Mouse (Mus musculus) small intestine, adult 2 months (tissue): ENCODE measurements around the gene Tbc1d19.

Experiments
- CTCF ChIP-seq: fragments of 200-500 bp; IDR thresholded peaks from 2 replicates; pipeline ENCODE4 v1.5.1; 2012; ENCODE audit warnings: low read depth, mild to moderate bottlenecking, control low read depth, inconsistent platforms, low read length, moderate library complexity, mixed read lengths; ENCODE audit not compliant: insufficient replicate concordance, insufficient read length; ENCODE audit errors: extremely low read depth
- POLR2A ChIP-seq: fragments of 200-500 bp; IDR thresholded peaks from 2 replicates; pipeline ENCODE4 v1.6.1; 2012; ENCODE audit warnings: low read depth, mild to moderate bottlenecking, control low read depth, inconsistent platforms, low read length, moderate library complexity

- TF ChIP-seq POLR2A (no peak), CTCF (no peak)
Observed at GRCm38 (mm10) chr5:53931011-53931410, 121.6 kb downstream of the Tbc1d19 start.
